27 mouse cellular contexts compared by ENCODE assay signal in genomic region chr11:49422767-49423166, GRCm38 (mm10). TPM values are rescaled to one million over a fixed set of nuclear protein-coding genes. Genes with fewer than 3 reads are reported as not detected.
"Had no signal": no experiment of that assay in that cellular context is flagged by ENCODE, and none has a peak within 500 bp of the region (broad histone marks: within the 10 kb centered on the region; RNA-seq: fewer than 3 reads in every experiment).

Olfr1389 (plus strand) TSS chr11:49423067.

- DNase-seq: heart, postnatal 10 days; heart, postnatal 36 days; heart, postnatal 4 days; kidney, adult 11 months; kidney, adult 18-20 months; kidney, adult 2 months; kidney, adult 8-10 months; kidney, adult 9 months; kidney, postnatal 10 days; kidney, postnatal 14 days; kidney, postnatal 25 days; kidney, postnatal 36 days; kidney, postnatal 4 days; layer of hippocampus, adult 9-11 months; layer of hippocampus, postnatal 36 days had no signal

RNA-seq across cellular contexts. Expression of gene Olfr1389, which starts in this region (rescaled TPM):
- total RNA-seq: heart, postnatal 10 days; heart, postnatal 25 days; heart, postnatal 36 days; heart, postnatal 4 days; hematopoietic stem cell, adult 5-6 weeks; hindbrain, postnatal 0 days; layer of hippocampus, adult 18-20 months; layer of hippocampus, adult 2 months; layer of hippocampus, adult 8-10 months; layer of hippocampus, postnatal 10 days; layer of hippocampus, postnatal 14 days; layer of hippocampus, postnatal 25 days; layer of hippocampus, postnatal 36 days; left cerebral cortex, adult 18-20 months; left cerebral cortex, adult 2 months; left cerebral cortex, adult 8-10 months had no signal
